Mouse (Mus musculus): ENCODE data around the gene Tunar.

- TF ChIP-seq TAL1 (conservative IDR thresholded peaks at IDR 0.05; ENCODE audit: low read depth, low read length) (no peak), GATA2 (IDR thresholded peaks at IDR 0.05; ENCODE audit: borderline replicate concordance, low read depth, low read length) (no peak)
Observed at GRCm38 (mm10) chr12:105374564-105374963, 40.9 kb downstream of the Tunar start.

Measured in G1E (cell line).